Mouse (Mus musculus): ENCODE measurements around the gene Pitpnb. TPM values are rescaled to one million over a fixed set of nuclear protein-coding genes. Genes with fewer than 3 reads are reported as not detected.

The Pitpnb gene
- total and polyA plus RNA-seq, 3 experiments, result 19.3 to 84.8 (median 31.5) TPM

GRCm38 (mm10) chr5:111360546-111360945 lies 30.0 kb downstream of the Pitpnb start:
- TF ChIP-seq TAL1 (conservative IDR thresholded peaks at IDR 0.05; ENCODE audit: low read depth, low read length) (no peak), GATA2 (IDR thresholded peaks at IDR 0.05; ENCODE audit: borderline replicate concordance, low read depth, low read length) (no peak), CTCF (IDR thresholded peaks at IDR 0.05; ENCODE audit: low read depth, low read length) (no peak), GATA1 (IDR thresholded peaks at IDR 0.05; ENCODE audit: borderline replicate concordance, low read length) (no peak), POLR2AphosphoS5 (IDR thresholded peaks at IDR 0.05; ENCODE audit: insufficient replicate concordance, low read depth, low read length) (no peak)
- Histone ChIP-seq H3K36me3 (replicated peaks) (peaks cover 95% of the 10 kb centered on the region), H3K4me1 (ENCODE audit: insufficient read depth, low read depth, low read length) (peaks cover 5% of the 10 kb centered on the region; the same call in 1 of the 2 replicates), H3K4me3 (ENCODE audit: low read depth, low read length) (no peak overlapping the region), H3K9me3 (replicated peaks) (no peaks in the 10 kb centered on the region), H3K27me3 (ENCODE audit: insufficient read depth, low read length) (no peaks in the 10 kb centered on the region)
- ATAC-seq (ENCODE audit: extremely low read depth, insufficient number of reproducible peaks, low FRiP score, poor library complexity, severe bottlenecking) (no peak), DNase-seq (ENCODE audit: low spot score) (no peak)

- H3K4me1 ChIP-seq (ENCODE audit: insufficient read depth, low read depth, low read length), result peaks cover 5% of the 10 kb centered on the region; the same call in 1 of the 2 replicates
- H3K27me3 ChIP-seq (ENCODE audit: insufficient read depth, low read length), result no peaks in the 10 kb centered on the region
- DNase-seq (ENCODE audit: low spot score) (no peak), ATAC-seq (ENCODE audit: extremely low read depth, insufficient number of reproducible peaks, low FRiP score, poor library complexity, severe bottlenecking) (no peak)
- TF ChIP-seq POLR2AphosphoS5 (IDR thresholded peaks at IDR 0.05; ENCODE audit: insufficient replicate concordance, low read depth, low read length) (no peak), GATA2 (IDR thresholded peaks at IDR 0.05; ENCODE audit: borderline replicate concordance, low read depth, low read length) (no peak), CTCF (IDR thresholded peaks at IDR 0.05; ENCODE audit: low read depth, low read length) (no peak), TAL1 (conservative IDR thresholded peaks at IDR 0.05; ENCODE audit: low read depth, low read length) (no peak), GATA1 (IDR thresholded peaks at IDR 0.05; ENCODE audit: borderline replicate concordance, low read length) (no peak)
- no peak overlapping the region for H3K4me3 ChIP-seq (ENCODE audit: low read depth, low read length)
- H3K9me3 ChIP-seq (replicated peaks), result no peaks in the 10 kb centered on the region
- H3K36me3 ChIP-seq (replicated peaks), result peaks cover 96% of the 10 kb centered on the region
Measured at GRCm38 (mm10) chr5:111361058-111361457, 30.5 kb downstream of the Pitpnb start.

- no peak for TF ChIP-seq GATA2 (IDR thresholded peaks at IDR 0.05; ENCODE audit: borderline replicate concordance, low read depth, low read length)
- TF ChIP-seq CTCF (IDR thresholded peaks at IDR 0.05; ENCODE audit: low read depth, low read length), result no peak
- no peak for TF ChIP-seq TAL1 (conservative IDR thresholded peaks at IDR 0.05; ENCODE audit: low read depth, low read length)
- no peak for TF ChIP-seq POLR2AphosphoS5 (IDR thresholded peaks at IDR 0.05; ENCODE audit: insufficient replicate concordance, low read depth, low read length)
- no peak for TF ChIP-seq GATA1 (IDR thresholded peaks at IDR 0.05; ENCODE audit: borderline replicate concordance, low read length)
- H3K4me1 ChIP-seq (ENCODE audit: insufficient read depth, low read depth, low read length), result peaks cover 2% of the 10 kb centered on the region; the same call in 1 of the 2 replicates
- ATAC-seq (ENCODE audit: extremely low read depth, insufficient number of reproducible peaks, low FRiP score, poor library complexity, severe bottlenecking), result no peak
- no peaks in the 10 kb centered on the region for H3K9me3 ChIP-seq (replicated peaks)
- H3K36me3 ChIP-seq (replicated peaks), result peaks cover 95% of the 10 kb centered on the region
- H3K27me3 ChIP-seq (ENCODE audit: insufficient read depth, low read length), result no peaks in the 10 kb centered on the region
- no peak overlapping the region for H3K4me3 ChIP-seq (ENCODE audit: low read depth, low read length)
- DNase-seq (ENCODE audit: low spot score), result no peak
Measured at GRCm38 (mm10) chr5:111361846-111362245, 31.3 kb downstream of the Pitpnb start.

DNA sequence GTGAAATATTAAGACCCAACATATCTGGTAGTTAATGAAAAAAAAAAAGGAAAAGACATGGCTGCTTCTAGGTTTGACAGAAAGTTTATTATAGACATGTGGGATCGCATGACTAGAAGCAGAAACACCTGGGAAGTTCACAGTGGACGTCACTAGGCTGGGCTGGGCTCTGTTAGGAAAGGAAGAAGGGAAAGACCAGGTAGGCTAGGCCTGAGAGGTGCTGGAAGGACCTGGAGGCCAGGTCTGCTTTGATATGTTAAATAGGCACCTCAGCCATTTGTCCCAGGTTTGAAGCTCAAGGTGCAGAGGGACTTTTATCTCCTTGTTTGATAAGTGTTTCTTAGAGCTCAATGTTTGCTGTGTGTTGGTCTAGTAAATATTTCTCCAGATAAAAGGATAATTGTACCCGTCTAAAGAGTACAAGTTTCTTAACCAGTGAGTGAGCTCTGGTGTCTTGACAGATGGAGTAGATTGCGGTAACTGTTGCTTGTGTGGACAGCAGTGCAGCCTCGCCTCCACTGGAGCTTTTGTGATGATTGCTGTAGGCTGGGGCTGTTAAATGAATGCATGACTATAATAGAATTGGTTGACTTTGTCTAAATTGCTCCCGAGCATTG lies 33.0 kb downstream of the Pitpnb start:
- TF ChIP-seq TAL1 (conservative IDR thresholded peaks at IDR 0.05; ENCODE audit: low read depth, low read length) (no peak), CTCF (IDR thresholded peaks at IDR 0.05; ENCODE audit: low read depth, low read length) (no peak), POLR2AphosphoS5 (IDR thresholded peaks at IDR 0.05; ENCODE audit: insufficient replicate concordance, low read depth, low read length) (no peak), GATA1 (IDR thresholded peaks at IDR 0.05; ENCODE audit: borderline replicate concordance, low read length) (no peak), GATA2 (IDR thresholded peaks at IDR 0.05; ENCODE audit: borderline replicate concordance, low read depth, low read length) (no peak)
- H3K9me3 ChIP-seq (replicated peaks), result no peaks in the 10 kb centered on the region
- no peak for DNase-seq (ENCODE audit: low spot score)
- peaks cover 93% of the 10 kb centered on the region for H3K36me3 ChIP-seq (replicated peaks)
- H3K27me3 ChIP-seq (ENCODE audit: insufficient read depth, low read length), result no peaks in the 10 kb centered on the region
- H3K4me1 ChIP-seq (ENCODE audit: insufficient read depth, low read depth, low read length), result no peaks in the 10 kb centered on the region
- no peak for ATAC-seq (ENCODE audit: extremely low read depth, insufficient number of reproducible peaks, low FRiP score, poor library complexity, severe bottlenecking)
- H3K4me3 ChIP-seq (ENCODE audit: low read depth, low read length), result no peak overlapping the region

DNA sequence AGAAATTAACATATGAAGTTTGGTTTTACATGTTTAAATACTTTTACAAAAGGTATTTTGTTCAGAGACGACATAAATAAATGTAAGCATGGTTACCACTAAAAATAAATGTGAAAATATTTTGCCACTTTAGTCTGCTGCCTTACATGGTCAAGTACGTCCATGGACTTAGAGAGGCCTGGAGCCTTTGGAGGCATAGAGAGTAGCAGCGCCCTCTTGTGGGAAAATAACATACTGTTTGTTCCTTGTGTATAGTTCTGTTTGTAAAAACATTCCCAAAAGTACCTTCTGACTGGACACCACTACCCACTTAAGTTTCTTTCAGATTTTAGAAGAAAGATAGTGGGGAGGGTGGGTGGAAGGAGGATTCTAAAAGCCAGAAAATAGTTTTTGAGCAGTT lies 34.0 kb downstream of the Pitpnb start:
- Histone ChIP-seq H3K27me3 (ENCODE audit: insufficient read depth, low read length) (no peaks in the 10 kb centered on the region), H3K36me3 (replicated peaks) (peaks cover 93% of the 10 kb centered on the region), H3K4me1 (ENCODE audit: insufficient read depth, low read depth, low read length) (no peaks in the 10 kb centered on the region), H3K4me3 (ENCODE audit: low read depth, low read length) (no peak overlapping the region), H3K9me3 (replicated peaks) (no peaks in the 10 kb centered on the region)
- ATAC-seq (ENCODE audit: extremely low read depth, insufficient number of reproducible peaks, low FRiP score, poor library complexity, severe bottlenecking) (no peak), DNase-seq (ENCODE audit: low spot score) (no peak)
- no peak for TF ChIP-seq POLR2AphosphoS5 (IDR thresholded peaks at IDR 0.05; ENCODE audit: insufficient replicate concordance, low read depth, low read length)
- TF ChIP-seq GATA2 (IDR thresholded peaks at IDR 0.05; ENCODE audit: borderline replicate concordance, low read depth, low read length), result no peak
- TF ChIP-seq CTCF (IDR thresholded peaks at IDR 0.05; ENCODE audit: low read depth, low read length), result no peak
- no peak for TF ChIP-seq GATA1 (IDR thresholded peaks at IDR 0.05; ENCODE audit: borderline replicate concordance, low read length)
- no peak for TF ChIP-seq TAL1 (conservative IDR thresholded peaks at IDR 0.05; ENCODE audit: low read depth, low read length)

GRCm38 (mm10) chr5:111366140-111366539 lies 35.6 kb downstream of the Pitpnb start:
- Histone ChIP-seq H3K27me3 (ENCODE audit: insufficient read depth, low read length) (no peaks in the 10 kb centered on the region), H3K4me3 (ENCODE audit: low read depth, low read length) (no peak overlapping the region), H3K9me3 (replicated peaks) (no peaks in the 10 kb centered on the region), H3K4me1 (ENCODE audit: insufficient read depth, low read depth, low read length) (no peaks in the 10 kb centered on the region), H3K36me3 (replicated peaks) (peaks cover 93% of the 10 kb centered on the region)
- ATAC-seq (ENCODE audit: extremely low read depth, insufficient number of reproducible peaks, low FRiP score, poor library complexity, severe bottlenecking), result no peak
- no peak for DNase-seq (ENCODE audit: low spot score)
- no peak for TF ChIP-seq TAL1 (conservative IDR thresholded peaks at IDR 0.05; ENCODE audit: low read depth, low read length)
- TF ChIP-seq GATA2 (IDR thresholded peaks at IDR 0.05; ENCODE audit: borderline replicate concordance, low read depth, low read length), result no peak
- no peak for TF ChIP-seq GATA1 (IDR thresholded peaks at IDR 0.05; ENCODE audit: borderline replicate concordance, low read length)
- TF ChIP-seq POLR2AphosphoS5 (IDR thresholded peaks at IDR 0.05; ENCODE audit: insufficient replicate concordance, low read depth, low read length), result no peak
- no peak for TF ChIP-seq CTCF (IDR thresholded peaks at IDR 0.05; ENCODE audit: low read depth, low read length)

Data from G1E (cell line).